In the genomic region with DNA sequence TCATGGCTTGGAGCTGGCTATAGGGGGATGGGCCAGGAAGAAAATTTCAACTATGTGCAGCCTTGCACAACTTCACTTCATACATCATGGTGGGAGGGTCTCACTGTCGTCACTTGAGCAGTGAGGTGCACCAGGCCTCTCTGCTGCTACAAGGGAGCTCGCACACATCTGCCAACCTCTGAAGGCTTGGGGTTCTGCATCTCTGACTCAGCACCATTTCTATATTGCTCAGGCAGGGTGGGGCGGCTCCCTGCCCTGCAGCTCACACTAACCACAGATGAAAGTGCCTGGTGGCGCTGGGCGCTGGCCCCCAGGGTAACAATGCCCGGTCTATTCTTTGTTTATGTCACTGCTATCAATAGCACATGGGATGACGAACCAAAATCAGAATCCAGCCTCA, we compare ENCODE assay signal across 9 mouse cellular contexts. TPM values are rescaled to one million over a fixed set of nuclear protein-coding genes. Genes with fewer than 3 reads are reported as not detected.
DNase-seq lines count a peak whose midpoint lies in the region; ATAC-seq lines count a peak whose summit lies in the region.
"Had no signal": no experiment of that assay in that cellular context is flagged by ENCODE, and none has a peak within 500 bp of the region (broad histone marks: within the 10 kb centered on the region; RNA-seq: fewer than 3 reads in every experiment).

No protein-coding gene starts in this region.

- WGBS in kidney, embryonic 15.5 days, result 67% methylated on average over 7 of the region's 7 CpGs
- WGBS in intestine, embryonic 16.5 days, result 66% methylated on average over 7 of the region's 7 CpGs

- peak overlapping the region; percentile 77 for H3K27ac ChIP-seq in kidney, embryonic 15.5 days
- peak overlapping the region; percentile 55 for H3K27ac ChIP-seq in intestine, embryonic 16.5 days (ENCODE audit: low read length)

- peaks cover 80% of the 10 kb centered on the region for H3K36me3 ChIP-seq in kidney, embryonic 15.5 days
- H3K36me3 ChIP-seq in intestine, embryonic 16.5 days (ENCODE audit: control insufficient read depth, insufficient read depth, low read length), result peaks cover 3% of the 10 kb centered on the region

- peak; percentile 63; the same call in 1 of the 2 replicates for ATAC-seq in kidney, embryonic 15.5 days (replicated peaks; ENCODE audit: low FRiP score)
- peak; percentile 67 for ATAC-seq in intestine, embryonic 16.5 days
- no peak for ATAC-seq in inflammation-experienced regulatory T-cells, adult 6 months

- H3K4me3 ChIP-seq in kidney, embryonic 15.5 days (replicated peaks), result no peak overlapping the region
- no peak overlapping the region for H3K4me3 ChIP-seq in intestine, embryonic 16.5 days (ENCODE audit: low read length)
- H3K4me3 ChIP-seq: limb, embryonic 15.5 days had no signal

- H3K4me2 ChIP-seq in kidney, embryonic 15.5 days, result no peak overlapping the region
- no peak overlapping the region for H3K4me2 ChIP-seq in intestine, embryonic 16.5 days (ENCODE audit: low read depth, low read length)
- H3K4me2 ChIP-seq: limb, embryonic 15.5 days had no signal

- no peak overlapping the region for H3K9ac ChIP-seq in kidney, embryonic 15.5 days
- no peak overlapping the region for H3K9ac ChIP-seq in intestine, embryonic 16.5 days (ENCODE audit: low read depth, low read length)
- H3K9ac ChIP-seq: limb, embryonic 15.5 days had no signal

- H3K9me3 ChIP-seq in kidney, embryonic 15.5 days (replicated peaks), result no peaks in the 10 kb centered on the region
- H3K9me3 ChIP-seq in intestine, embryonic 16.5 days (ENCODE audit: control insufficient read depth, low read length), result no peaks in the 10 kb centered on the region
- H3K9me3 ChIP-seq: limb, embryonic 15.5 days had no signal

- no peaks in the 10 kb centered on the region for H3K27me3 ChIP-seq in kidney, embryonic 15.5 days
- H3K27me3 ChIP-seq in intestine, embryonic 16.5 days (replicated peaks; ENCODE audit: control insufficient read depth, insufficient read depth, low read length), result no peaks in the 10 kb centered on the region
- H3K27me3 ChIP-seq: limb, embryonic 15.5 days had no signal

- no peak for DNase-seq in kidney, postnatal 36 days
- DNase-seq in brain, adult 2 months (ENCODE audit: low read depth, low spot score), result peak; percentile 89
- DNase-seq in lung, postnatal 4 days, result peak; percentile 70 to 75
- DNase-seq in thymus, postnatal 10 days (ENCODE audit: low spot score in 2 of 2), result no peak
- no peak for DNase-seq in gastrocnemius, adult 8-10 months (ENCODE audit: low spot score in 2 of 2)

- peaks cover 38% of the 10 kb centered on the region for H3K4me1 ChIP-seq in kidney, embryonic 15.5 days
- H3K4me1 ChIP-seq in intestine, embryonic 16.5 days (ENCODE audit: control insufficient read depth, insufficient read depth, low read length), result peaks cover 27% of the 10 kb centered on the region

RNA-seq across cellular contexts. Expression of a gene that starts 19.0 kb away (rescaled TPM):
- polyA plus RNA-seq in kidney, embryonic 15.5 days (2015; fragmentation: Nextera tagmentation; extraction: Ambion mirVana), result 75.3 and 83.2 TPM in 2 replicates
- polyA plus RNA-seq in intestine, embryonic 16.5 days (2015; fragmentation: Nextera tagmentation; extraction: Ambion mirVana), result 58.4 and 61.7 TPM in 2 replicates
- polyA plus RNA-seq in inflammation-experienced regulatory T-cells, adult 6 months (2017; shearing (Covaris generic)), result 10 to 100 TPM; 14.2 to 20.4 (median 14.7) TPM
- 1 to 10 TPM; 4.5 to 9.4 (median 7.2) TPM for total RNA-seq in gastrocnemius, adult 8-10 months (2022)

RNA-seq across cellular contexts. Expression of a gene that starts 20.4 kb away (rescaled TPM):
- polyA plus RNA-seq in kidney, embryonic 15.5 days (2015; fragmentation: Nextera tagmentation; extraction: Ambion mirVana), result 13.4 and 15.5 TPM in 2 replicates
- polyA plus RNA-seq in intestine, embryonic 16.5 days (2015; fragmentation: Nextera tagmentation; extraction: Ambion mirVana), result 14.7 and 15.1 TPM in 2 replicates
- under 1 TPM in 2 of 3 experiments, not detected in 1; 0.32 to 0.52 TPM for polyA plus RNA-seq in inflammation-experienced regulatory T-cells, adult 6 months (2017; shearing (Covaris generic))
- total RNA-seq in gastrocnemius, adult 8-10 months (2022), result 1 to 10 TPM; 8.6 to 9.9 (median 8.7) TPM

RNA-seq across cellular contexts. Expression of a gene that starts 32.2 kb away (rescaled TPM):
- 166 and 178 TPM in 2 replicates for polyA plus RNA-seq in kidney, embryonic 15.5 days (2015; fragmentation: Nextera tagmentation; extraction: Ambion mirVana)
- 109 and 119 TPM in 2 replicates for polyA plus RNA-seq in intestine, embryonic 16.5 days (2015; fragmentation: Nextera tagmentation; extraction: Ambion mirVana)
- 100 to 1,000 TPM; 157 to 198 (median 189) TPM for polyA plus RNA-seq in inflammation-experienced regulatory T-cells, adult 6 months (2017; shearing (Covaris generic))
- 10 to 100 TPM; 70.5 to 97.8 (median 77.4) TPM for total RNA-seq in gastrocnemius, adult 8-10 months (2022)

RNA-seq across cellular contexts. Expression of a gene that starts 40.9 kb away (rescaled TPM):
- not detected in 2 replicates for polyA plus RNA-seq in kidney, embryonic 15.5 days (2015; fragmentation: Nextera tagmentation; extraction: Ambion mirVana)
- polyA plus RNA-seq in intestine, embryonic 16.5 days (2015; fragmentation: Nextera tagmentation; extraction: Ambion mirVana), result not detected in 2 replicates
- not detected for polyA plus RNA-seq in inflammation-experienced regulatory T-cells, adult 6 months (2017; shearing (Covaris generic))
- not detected for total RNA-seq in gastrocnemius, adult 8-10 months (2022)
- polyA plus RNA-seq: limb, embryonic 15.5 days had no signal

RNA-seq across cellular contexts. Expression of a gene that starts 51.1 kb away (rescaled TPM):
- polyA plus RNA-seq in kidney, embryonic 15.5 days (2015; fragmentation: Nextera tagmentation; extraction: Ambion mirVana), result 4.2 and 4.7 TPM in 2 replicates
- 1.5 and 1.7 TPM in 2 replicates for polyA plus RNA-seq in intestine, embryonic 16.5 days (2015; fragmentation: Nextera tagmentation; extraction: Ambion mirVana)
- polyA plus RNA-seq in inflammation-experienced regulatory T-cells, adult 6 months (2017; shearing (Covaris generic)), result 1 to 10 TPM in 1 of 3 experiments, under 1 TPM in 2; 0.36 to 1.1 (median 0.66) TPM
- total RNA-seq in gastrocnemius, adult 8-10 months (2022), result under 1 TPM; 0.12 to 0.34 (median 0.26) TPM

Comparison
In these comparisons a context has a peak if more than half of its experiments do, and no peak if none do; other contexts are left out.
1. DNase-seq: peak in brain, adult 2 months (single experiment) and lung, postnatal 4 days (2 of 2); none in kidney, postnatal 36 days (0 of 2), thymus, postnatal 10 days (0 of 2) and gastrocnemius, adult 8-10 months (0 of 2).